Mouse (Mus musculus) midbrain, embryonic 15.5 days (tissue): ENCODE data around the gene Kcnb1. TPM values are rescaled to one million over a fixed set of nuclear protein-coding genes. Genes with fewer than 3 reads are reported as not detected.
A peak's percentile ranks its signal among the peaks of the same experiment; 100 is the strongest.

Experiments
- ATAC-seq: fragments of 200-750 bp; cut with Nextera tagmentation; replicated peaks from 2 replicates; pipeline ENCODE4 v1.8.0; 2017; ENCODE audit warnings: moderate TSS enrichment
- H3K27ac ChIP-seq: fragments of 300-500 bp; sonication (generic); 2 replicates; pipeline ENCODE4 v1.5.1; 2015; ENCODE audit warnings: mild to moderate bottlenecking, inconsistent platforms
- H3K27me3 ChIP-seq: fragments of 300-500 bp; sonication (generic); replicated peaks from 2 replicates; pipeline ENCODE4 v1.6.1; 2015; ENCODE audit warnings: inconsistent platforms
- H3K36me3 ChIP-seq: fragments of 300-500 bp; sonication (generic); replicated peaks from 2 replicates; pipeline ENCODE4 v1.6.1; 2015; ENCODE audit warnings: inconsistent platforms
- H3K4me1 ChIP-seq: fragments of 300-500 bp; sonication (generic); 2 replicates; pipeline ENCODE4 v1.6.1; 2015; ENCODE audit warnings: inconsistent platforms
- H3K4me2 ChIP-seq: fragments of 300-500 bp; sonication (generic); 2 replicates; pipeline ENCODE4 v1.6.1; 2015; ENCODE audit warnings: inconsistent platforms, mild to moderate bottlenecking, moderate library complexity
- H3K4me3 ChIP-seq: fragments of 300-500 bp; sonication (generic); 2 replicates; pipeline ENCODE4 v1.5.1; 2015; ENCODE audit warnings: mild to moderate bottlenecking, inconsistent platforms
- H3K9ac ChIP-seq: fragments of 300-500 bp; sonication (generic); 2 replicates; pipeline ENCODE4 v1.6.1; 2015; ENCODE audit warnings: mild to moderate bottlenecking, inconsistent platforms
- H3K9me3 ChIP-seq: fragments of 300-500 bp; sonication (generic); 2 replicates; pipeline ENCODE4 v1.6.1; 2016; ENCODE audit warnings: inconsistent platforms
- WGBS: fragments of 180-500 bp; shearing (Covaris S2); methylation state at CpG from one replicate; pipeline ENCODE4 v1.1.7; 2015; ENCODE audit warnings: mixed read lengths; 5-methylcytosine and 5-hydroxymethylcytosine counted together
- polyA plus RNA-seq: library from polyadenylated mRNA; unstranded; fragments of >200 nt; fragmentation: Nextera tagmentation; extraction: Ambion mirVana; gene quantifications from 2 replicates; pipeline ENCODE4 v1.2.1, GENCODE M21; 2015

Gene Kcnb1
- polyA plus RNA-seq: 3.3 and 3.5 TPM in 2 replicates

DNA sequence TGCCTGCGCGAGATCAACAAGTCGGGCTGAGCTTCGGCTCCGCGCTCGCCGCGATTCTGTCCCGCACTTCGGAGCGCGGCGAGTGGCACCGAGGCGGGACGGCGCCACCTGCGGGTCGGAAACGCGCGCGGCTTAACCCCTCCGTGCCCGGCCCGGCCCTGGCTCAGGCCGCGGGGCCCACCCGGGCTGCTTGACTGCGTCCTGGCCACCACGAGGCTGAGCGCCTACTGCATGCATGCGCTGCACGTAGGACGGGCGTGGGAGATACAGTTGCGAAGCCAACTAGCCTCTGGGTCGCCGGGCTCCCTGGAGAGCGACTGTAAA, at the start of gene Kcnb1:
Kcnb1 (minus strand) TSS at position 80 of the 324 bp plus-strand sequence.
- peak within 1 kb of the TSS; percentile 71 for H3K4me2 ChIP-seq
- peaks cover 15% of the 10 kb centered on the region for H3K27me3 ChIP-seq
- peak within 1 kb of the TSS; percentile 62; the same call in 1 of the 2 replicates for H3K27ac ChIP-seq
- H3K4me1 ChIP-seq: peaks cover 45% of the 10 kb centered on the region
- H3K4me3 ChIP-seq: peak within 1 kb of the TSS; percentile 63
- H3K36me3 ChIP-seq: no peaks in the 10 kb centered on the region
- WGBS: under 1% methylated on average over 41 of the region's 41 CpGs
- H3K9me3 ChIP-seq: no peaks in the 10 kb centered on the region
- peak; percentile 85 for ATAC-seq
- H3K9ac ChIP-seq: peak within 1 kb of the TSS; percentile 63

DNA sequence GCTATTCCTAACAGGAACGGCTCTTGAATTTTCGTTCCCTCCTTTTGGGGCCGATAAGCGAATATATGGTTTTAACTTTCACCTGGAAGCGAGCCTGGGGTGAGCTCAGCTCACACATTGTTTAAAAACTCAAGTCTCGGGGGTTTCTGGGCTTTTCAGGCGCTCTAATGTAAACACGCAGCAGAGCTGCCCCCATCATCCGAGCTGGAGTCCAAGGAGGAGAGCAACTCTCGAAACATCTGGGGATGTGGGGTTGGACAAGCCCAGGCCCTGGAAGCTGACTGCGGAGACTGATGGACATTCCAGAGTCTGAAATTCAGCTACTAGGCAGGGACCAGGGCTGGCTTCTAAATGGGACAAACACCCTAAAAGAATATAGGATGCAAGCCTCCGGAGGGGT, 49.3 kb upstream of the Kcnb1 start:
- no peak overlapping the region for H3K4me2 ChIP-seq
- WGBS: 40% methylated on average over 12 of the region's 12 CpGs

DNA sequence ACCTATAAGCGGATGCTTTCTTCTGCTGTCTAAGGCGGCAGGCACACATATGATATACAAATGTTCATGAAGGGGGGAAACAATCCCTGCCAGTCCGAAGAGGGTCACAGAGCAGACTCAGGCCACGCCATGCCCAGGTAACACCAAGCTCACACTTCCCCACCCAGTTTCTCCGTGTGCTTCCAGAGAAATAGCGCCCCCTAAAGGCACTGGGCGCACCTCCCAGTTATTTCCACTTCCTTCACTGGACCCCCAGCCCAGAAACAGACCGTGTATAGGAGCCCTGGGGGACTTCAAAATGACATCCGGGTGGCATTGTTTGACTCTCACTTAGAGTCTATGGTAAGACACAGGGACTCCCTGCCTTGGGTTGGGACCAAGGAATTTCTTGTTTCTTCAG, 47.3 kb upstream of the Kcnb1 start:
- ATAC-seq: no peak
- WGBS: 86% methylated on average over 9 of the region's 9 CpGs
- peaks cover 12% of the 10 kb centered on the region; the same call in 1 of the 2 replicates for H3K27me3 ChIP-seq

More for the DNA sequence above, 49.3 kb upstream of the Kcnb1 start:
- H3K27me3 ChIP-seq: peaks cover 12% of the 10 kb centered on the region; the same call in 1 of the 2 replicates
- H3K9me3 ChIP-seq: no peaks in the 10 kb centered on the region
- no peak overlapping the region for H3K27ac ChIP-seq
- no peak overlapping the region for H3K4me3 ChIP-seq
- no peaks in the 10 kb centered on the region for H3K36me3 ChIP-seq
- peaks cover 11% of the 10 kb centered on the region for H3K4me1 ChIP-seq
- no peak for ATAC-seq
- H3K9ac ChIP-seq: no peak overlapping the region

DNA sequence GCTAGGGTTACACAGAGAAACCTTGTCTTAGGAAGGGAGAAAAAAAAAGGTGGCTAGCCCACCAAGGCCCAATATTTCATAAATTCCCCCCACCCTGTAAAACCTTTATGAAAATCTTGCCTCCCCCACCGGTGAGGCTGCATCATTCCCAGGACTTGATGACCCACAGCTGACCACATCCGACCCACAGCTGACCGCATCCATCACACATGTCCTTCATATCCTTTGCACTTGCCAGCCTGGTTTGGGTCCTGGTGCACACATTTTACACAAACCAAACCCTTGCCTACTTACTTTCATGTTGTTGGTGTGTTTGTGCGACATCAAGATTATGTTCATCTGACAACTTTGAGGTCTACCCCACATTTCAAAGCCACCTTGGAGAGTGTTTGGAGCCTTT, 46.2 kb upstream of the Kcnb1 start:
- Histone ChIP-seq H3K27ac (no peak overlapping the region), H3K9me3 (no peaks in the 10 kb centered on the region), H3K36me3 (no peaks in the 10 kb centered on the region), H3K27me3 (peaks cover 12% of the 10 kb centered on the region; the same call in 1 of the 2 replicates), H3K9ac (no peak overlapping the region), H3K4me1 (peaks cover 11% of the 10 kb centered on the region), H3K4me3 (no peak overlapping the region), H3K4me2 (no peak overlapping the region)
- no peak for ATAC-seq
- WGBS: 97% methylated on average over 4 of the region's 4 CpGs

More for the DNA sequence above, 47.3 kb upstream of the Kcnb1 start:
- Histone ChIP-seq H3K4me1 (peaks cover 11% of the 10 kb centered on the region), H3K9me3 (no peaks in the 10 kb centered on the region), H3K4me3 (no peak overlapping the region), H3K9ac (no peak overlapping the region), H3K4me2 (no peak overlapping the region), H3K36me3 (no peaks in the 10 kb centered on the region), H3K27ac (no peak overlapping the region)

DNA sequence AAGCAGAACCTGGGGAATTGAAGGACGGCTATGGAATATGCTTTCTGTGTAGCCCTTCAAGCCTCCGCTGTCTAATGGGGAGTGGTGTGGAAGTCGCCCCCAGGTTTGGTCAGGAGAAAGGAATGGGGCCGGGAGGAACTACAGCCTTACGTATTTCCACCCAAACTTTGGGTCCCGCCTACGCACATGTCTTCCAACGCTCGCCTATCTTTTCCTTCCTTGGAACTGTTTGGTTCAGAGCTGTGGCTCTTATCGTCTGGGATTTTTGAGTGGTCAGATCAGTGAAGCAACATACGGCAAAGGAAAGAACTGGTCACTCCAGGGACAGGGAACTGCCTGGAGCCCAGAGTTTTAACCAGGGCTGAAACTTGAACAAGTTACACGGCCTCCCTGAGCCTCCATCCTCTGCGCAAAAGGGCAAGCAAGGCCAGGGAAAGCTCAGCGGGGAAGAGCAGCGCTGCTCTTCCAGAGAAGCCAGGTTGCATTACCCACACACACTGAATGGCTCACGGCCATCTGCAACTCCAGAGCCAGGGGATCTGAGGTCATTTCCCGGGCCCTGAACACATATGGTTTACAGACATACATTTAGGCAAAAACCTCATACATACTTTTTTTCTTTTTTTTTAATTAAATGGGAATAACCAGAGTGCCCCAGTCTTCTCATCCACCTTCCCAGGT, 45.5 kb upstream of the Kcnb1 start:
- Histone ChIP-seq H3K4me3 (no peak overlapping the region), H3K27me3 (peaks cover 10% of the 10 kb centered on the region; the same call in 1 of the 2 replicates), H3K9me3 (no peaks in the 10 kb centered on the region), H3K27ac (no peak overlapping the region), H3K9ac (no peak overlapping the region), H3K4me2 (no peak overlapping the region), H3K4me1 (peaks cover 8% of the 10 kb centered on the region), H3K36me3 (no peaks in the 10 kb centered on the region)
- ATAC-seq: no peak
- WGBS: 79% methylated on average over 17 of the region's 17 CpGs

DNA sequence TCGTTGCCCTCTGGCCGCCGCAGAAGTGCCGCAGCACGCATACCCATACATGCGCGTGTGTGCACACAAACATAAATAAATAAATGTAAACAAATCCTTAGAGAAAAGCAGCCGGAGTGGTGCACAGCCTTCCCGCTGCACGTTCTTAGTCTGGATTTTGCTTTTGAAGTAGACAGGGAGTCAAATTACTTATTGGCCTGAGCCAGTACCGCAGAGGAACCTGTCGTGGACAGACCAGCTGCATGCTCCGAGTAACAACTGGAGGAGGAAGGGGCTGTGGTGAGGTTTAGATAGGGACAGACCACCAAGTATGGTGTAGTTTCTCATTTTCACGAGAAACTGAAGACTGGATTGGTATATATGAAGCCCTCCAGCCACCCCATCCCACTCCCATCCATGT, 43.8 kb upstream of the Kcnb1 start:
- 58% methylated on average over 14 of the region's 14 CpGs for WGBS
- Histone ChIP-seq H3K27ac (no peak overlapping the region), H3K4me3 (no peak overlapping the region), H3K4me2 (no peak overlapping the region), H3K9ac (no peak overlapping the region), H3K27me3 (peaks cover 3% of the 10 kb centered on the region; the same call in 1 of the 2 replicates), H3K9me3 (no peaks in the 10 kb centered on the region), H3K4me1 (no peaks in the 10 kb centered on the region), H3K36me3 (no peaks in the 10 kb centered on the region)
- no peak for ATAC-seq

DNA sequence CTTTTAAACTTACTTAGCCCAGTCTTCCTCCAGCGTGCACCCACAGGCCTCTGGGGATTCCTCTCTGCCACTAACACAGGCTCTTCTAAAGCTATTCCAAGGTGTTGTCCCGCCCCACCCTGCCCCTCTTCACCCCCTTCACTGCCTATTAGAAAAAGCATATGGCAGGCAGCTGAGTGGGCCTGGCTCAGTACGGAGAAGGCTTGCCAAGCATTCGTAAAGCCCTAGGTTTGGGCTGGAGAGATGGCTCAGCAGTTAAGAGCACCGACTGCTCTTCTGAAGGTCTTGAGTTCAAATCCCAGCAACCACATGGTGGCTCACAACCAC, 43.0 kb upstream of the Kcnb1 start:
- Histone ChIP-seq H3K27ac (no peak overlapping the region), H3K4me1 (no peaks in the 10 kb centered on the region), H3K36me3 (no peaks in the 10 kb centered on the region), H3K27me3 (no peaks in the 10 kb centered on the region), H3K4me3 (no peak overlapping the region), H3K4me2 (no peak overlapping the region), H3K9ac (no peak overlapping the region), H3K9me3 (no peaks in the 10 kb centered on the region)
- no peak for ATAC-seq
- 81% methylated on average over 5 of the region's 5 CpGs for WGBS

DNA sequence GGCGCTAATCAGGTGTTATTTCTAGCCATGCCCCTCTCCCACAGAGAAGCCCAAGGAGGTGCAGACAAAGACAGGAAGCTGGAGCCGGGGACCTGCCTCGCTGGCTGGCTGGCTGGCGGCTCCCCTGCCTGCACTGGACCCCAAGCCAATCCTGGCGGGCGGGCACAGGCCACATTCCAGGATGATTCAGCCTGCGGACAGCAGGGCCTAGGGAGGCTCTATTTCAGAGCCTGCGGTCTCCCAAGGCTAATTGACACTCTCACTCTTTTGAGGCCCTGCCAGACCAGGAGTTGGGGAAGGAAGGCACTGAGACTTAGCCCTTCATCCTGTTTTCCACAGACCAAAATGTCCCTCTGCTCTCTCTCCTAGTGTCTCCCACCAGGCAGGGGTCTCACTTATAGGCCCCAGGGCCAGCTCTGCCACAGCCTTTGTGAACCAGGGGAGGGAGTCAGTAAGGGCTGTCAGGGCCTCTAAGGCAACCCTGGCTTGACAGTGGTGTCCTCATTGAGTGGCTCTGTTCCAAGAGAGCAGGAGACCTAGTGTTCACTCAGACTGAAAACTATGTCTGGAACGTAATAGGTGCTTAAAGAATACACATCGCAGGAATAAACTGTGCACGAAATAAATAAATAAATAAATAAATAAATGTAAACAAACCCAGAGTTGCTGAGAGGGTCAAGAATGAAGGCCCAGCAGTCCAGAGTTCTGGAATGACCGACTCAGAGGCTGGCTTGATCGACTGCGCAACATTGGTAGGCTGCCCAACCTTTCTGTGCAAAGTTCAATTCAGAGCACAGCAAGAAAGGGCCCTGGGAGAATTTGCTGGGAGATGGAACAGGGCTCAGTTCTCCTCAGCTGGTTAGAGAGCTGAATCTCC, 42.4 kb upstream of the Kcnb1 start:
- H3K9ac ChIP-seq: no peak overlapping the region
- no peak for ATAC-seq
- WGBS: 59% methylated on average over 14 of the region's 14 CpGs

DNA sequence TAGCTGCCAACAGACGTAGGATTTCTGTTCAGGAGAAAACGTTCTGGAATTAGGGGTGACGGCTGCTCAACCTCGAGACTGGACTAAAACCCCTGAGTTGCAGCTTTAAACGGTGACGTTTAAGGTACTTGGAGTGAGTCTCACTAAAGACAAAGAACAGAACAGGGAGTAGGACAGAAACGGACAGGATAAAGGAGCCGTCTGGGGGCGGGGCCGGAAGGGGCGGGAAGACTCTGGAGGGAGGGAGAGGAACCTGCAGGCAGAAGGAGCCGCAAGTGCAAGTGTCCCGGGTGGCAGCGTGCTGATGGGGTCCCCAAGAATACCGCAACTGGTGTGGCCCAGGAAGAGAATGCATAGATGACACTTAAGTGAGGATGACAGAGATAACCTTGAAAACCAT, 40.6 kb upstream of the Kcnb1 start:
- WGBS: 5% methylated on average over 15 of the region's 15 CpGs
- Histone ChIP-seq H3K9me3 (no peaks in the 10 kb centered on the region), H3K4me3 (no peak overlapping the region), H3K4me2 (no peak overlapping the region), H3K36me3 (no peaks in the 10 kb centered on the region), H3K27ac (no peak overlapping the region), H3K27me3 (no peaks in the 10 kb centered on the region), H3K9ac (no peak overlapping the region), H3K4me1 (no peaks in the 10 kb centered on the region)
- no peak for ATAC-seq

More for the DNA sequence above, 42.4 kb upstream of the Kcnb1 start:
- H3K27me3 ChIP-seq: no peaks in the 10 kb centered on the region
- no peak overlapping the region for H3K27ac ChIP-seq
- H3K9me3 ChIP-seq: no peaks in the 10 kb centered on the region
- H3K36me3 ChIP-seq: no peaks in the 10 kb centered on the region
- H3K4me3 ChIP-seq: no peak overlapping the region
- no peak overlapping the region for H3K4me2 ChIP-seq
- H3K4me1 ChIP-seq: no peaks in the 10 kb centered on the region

DNA sequence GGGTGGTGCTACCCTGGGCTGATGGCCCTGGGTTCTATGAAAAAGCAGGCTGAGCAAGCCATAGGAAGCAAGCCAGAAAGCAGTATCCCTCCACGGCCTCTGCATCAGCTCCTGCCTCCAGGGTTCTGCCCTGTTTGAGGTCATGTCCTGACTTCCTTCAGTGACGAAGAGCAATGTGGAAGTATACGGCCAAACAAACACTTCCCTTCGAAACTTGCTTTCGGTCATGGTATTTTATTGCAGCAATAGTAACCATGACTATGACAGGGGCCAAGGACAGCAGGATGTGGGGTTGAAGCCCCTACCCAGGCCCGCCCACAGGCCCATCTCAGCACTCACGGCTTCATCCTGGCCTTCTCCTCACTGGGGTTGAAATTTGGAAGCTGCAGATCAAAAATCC, 35.0 kb upstream of the Kcnb1 start:
- Histone ChIP-seq H3K4me1 (no peaks in the 10 kb centered on the region), H3K4me3 (no peak overlapping the region), H3K27ac (no peak overlapping the region), H3K9ac (no peak overlapping the region), H3K27me3 (no peaks in the 10 kb centered on the region), H3K36me3 (no peaks in the 10 kb centered on the region), H3K4me2 (no peak overlapping the region), H3K9me3 (no peaks in the 10 kb centered on the region)
- WGBS: 84% methylated on average over 7 of the region's 7 CpGs
- no peak for ATAC-seq

DNA sequence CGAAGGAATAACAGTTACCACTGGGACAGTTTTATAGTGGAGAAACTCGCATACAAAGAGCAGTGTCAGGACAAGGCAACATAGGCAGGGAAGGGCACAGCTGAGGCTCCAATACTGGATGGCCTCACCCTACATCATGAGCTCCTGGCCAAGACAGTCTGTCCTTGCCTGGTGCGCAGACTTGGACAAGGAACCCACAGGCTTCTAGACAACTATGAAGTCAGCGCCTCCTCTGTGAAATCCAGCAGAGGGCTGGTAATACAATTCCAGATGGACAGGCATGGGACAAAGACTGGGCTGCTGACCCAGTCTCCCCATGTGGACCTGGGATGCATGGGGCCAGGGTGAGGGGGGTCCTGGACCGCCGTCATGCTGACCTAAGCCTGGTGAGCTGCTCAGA, 34.2 kb upstream of the Kcnb1 start:
- Histone ChIP-seq H3K9ac (no peak overlapping the region), H3K27ac (no peak overlapping the region), H3K4me1 (peaks cover 2% of the 10 kb centered on the region), H3K4me2 (no peak overlapping the region), H3K27me3 (no peaks in the 10 kb centered on the region), H3K9me3 (no peaks in the 10 kb centered on the region), H3K36me3 (no peaks in the 10 kb centered on the region), H3K4me3 (no peak overlapping the region)
- no peak for ATAC-seq
- 94% methylated on average over 6 of the region's 6 CpGs for WGBS

DNA sequence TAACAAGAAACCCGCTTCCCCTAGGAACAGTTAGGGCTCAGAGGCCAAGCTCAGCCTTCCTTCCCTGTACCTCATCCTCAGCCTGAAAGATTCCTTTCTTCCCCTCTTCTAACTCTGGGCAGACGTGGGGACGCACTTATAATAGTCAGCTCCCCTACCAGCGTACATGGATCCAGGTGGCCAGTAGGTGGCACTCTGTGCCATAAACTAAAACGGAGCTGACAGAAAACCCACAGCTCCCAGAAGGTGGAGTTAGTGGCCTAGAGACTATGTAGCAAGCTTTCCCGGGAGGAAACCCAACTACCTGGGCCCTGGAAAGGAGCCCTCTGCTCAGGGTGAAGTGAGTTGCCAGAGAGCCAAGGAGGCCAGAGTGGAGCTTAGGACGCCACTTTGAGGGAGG, 32.2 kb upstream of the Kcnb1 start:
- Histone ChIP-seq H3K9ac (no peak overlapping the region), H3K27ac (no peak overlapping the region), H3K4me3 (no peak overlapping the region), H3K36me3 (no peaks in the 10 kb centered on the region), H3K4me1 (peaks cover 3% of the 10 kb centered on the region), H3K4me2 (no peak overlapping the region), H3K9me3 (no peaks in the 10 kb centered on the region), H3K27me3 (no peaks in the 10 kb centered on the region)
- no peak; the same call in 1 of the 2 replicates for ATAC-seq
- 24% methylated on average over 7 of the region's 7 CpGs for WGBS
